Mouse (Mus musculus) frontal cortex, postnatal 10 days (tissue): ENCODE results near the gene Susd1.

Experiments
- DNase-seq, 2 experiments: peaks; one replicate each; pipeline ENCODE4 v3.0.0; 2022; ENCODE audit warnings: low spot score in 2 of 2, mixed read lengths in 1 of 2

Susd1 gene

DNA sequence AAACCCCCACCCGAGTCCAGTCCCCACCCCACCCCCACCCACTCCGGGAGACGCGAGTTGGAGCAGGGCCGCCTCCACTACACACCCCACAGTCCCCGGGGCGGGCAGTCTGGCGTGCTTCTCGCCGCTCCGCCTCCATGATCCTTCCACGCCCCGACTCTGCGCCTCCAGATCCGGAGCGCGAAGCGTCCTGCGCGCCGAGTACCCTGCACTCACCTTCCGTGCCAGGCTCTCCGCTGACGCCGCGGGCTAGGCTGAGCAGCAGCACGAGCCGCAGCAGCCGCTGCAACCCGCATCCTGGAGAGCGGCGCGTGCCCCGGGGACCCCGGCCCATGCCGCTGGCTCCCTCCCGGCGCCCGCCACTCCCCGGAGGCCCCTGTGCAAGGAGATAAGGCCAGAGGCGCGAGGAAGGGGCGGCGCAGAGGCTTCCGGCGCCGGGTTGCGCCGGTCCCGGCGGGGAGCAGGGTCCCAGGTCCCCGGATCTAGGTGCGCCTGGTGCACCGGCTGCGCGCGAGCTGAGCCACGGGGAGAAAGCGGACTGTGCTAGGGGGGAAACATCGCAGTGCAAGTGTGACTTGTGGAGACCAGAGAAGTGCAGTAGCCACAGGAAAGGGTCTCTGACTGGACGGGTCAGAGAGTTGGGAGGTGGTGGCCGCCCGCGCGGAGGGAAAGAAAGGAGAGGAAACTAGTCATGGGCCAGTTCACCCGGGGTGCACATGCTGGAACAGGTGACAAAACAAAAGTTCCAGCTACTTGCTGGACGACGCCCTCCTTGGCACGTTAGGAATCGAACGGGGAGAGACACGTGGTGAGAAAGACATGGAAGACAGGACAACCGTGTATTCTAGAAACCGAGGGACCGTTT, at the start of gene Susd1:
Gene Susd1, minus strand, starts transcription at position 644 of the 865 bp plus-strand sequence.
- peak; percentile 19 to 58 for DNase-seq

DNA sequence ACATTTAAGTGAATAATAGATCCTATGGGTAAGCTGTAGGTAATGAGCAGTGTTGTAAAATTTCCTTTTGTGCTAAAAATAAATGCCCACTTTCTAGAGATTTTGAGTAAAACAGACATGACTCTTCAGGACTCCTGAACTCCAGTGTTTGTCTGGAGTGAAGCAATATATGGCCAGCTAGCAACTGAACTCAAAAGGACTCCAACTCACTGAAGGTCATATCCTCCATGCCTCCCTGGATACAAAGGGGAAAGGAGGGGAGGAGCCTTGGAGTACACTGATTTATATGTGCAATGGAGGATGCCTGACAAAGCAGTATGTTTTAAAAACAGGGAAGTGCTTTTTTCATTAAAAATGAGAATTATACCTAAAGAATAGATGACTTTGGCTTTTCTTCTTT, 32.9 kb upstream of the Susd1 start:
- DNase-seq, result no peak

DNA sequence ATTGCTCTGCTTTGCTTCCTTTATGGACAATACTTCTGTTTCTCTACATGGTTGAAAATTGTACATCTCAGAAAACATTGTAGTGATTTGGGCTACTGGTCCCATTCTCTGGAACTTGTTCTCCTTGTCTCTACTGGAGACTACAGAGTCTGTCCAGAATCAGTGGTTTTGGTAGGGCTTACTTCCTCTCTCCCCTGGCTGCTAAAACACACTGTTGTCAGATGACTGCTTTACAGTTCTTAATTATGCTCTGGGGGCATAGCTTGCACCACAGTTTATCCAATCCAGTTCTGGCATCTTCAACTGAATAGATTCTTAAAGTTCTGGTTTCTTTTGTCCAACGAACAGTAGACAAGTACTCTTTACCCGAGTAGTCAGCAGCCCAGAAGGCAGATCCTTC, 27.0 kb upstream of the Susd1 start:
- DNase-seq, result no peak

DNA sequence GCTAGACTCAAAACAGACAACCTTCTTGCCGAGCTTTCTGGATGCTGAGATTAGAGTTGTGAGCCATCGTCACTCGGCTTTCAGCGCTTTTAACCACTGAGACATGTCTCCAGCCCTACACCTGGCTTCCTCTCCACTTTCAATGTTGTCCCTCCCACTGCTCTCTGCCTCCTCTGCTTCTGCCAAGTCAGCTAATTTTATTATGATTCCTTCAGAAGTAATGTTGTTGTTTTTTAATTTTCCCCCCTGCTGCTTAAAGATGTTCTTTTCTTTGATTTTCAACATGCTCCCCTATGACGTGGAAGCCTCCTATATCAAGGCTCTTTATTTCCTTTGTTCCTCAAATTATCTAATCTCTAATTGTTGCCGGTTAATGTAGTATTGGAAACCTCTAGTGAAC, 26.2 kb upstream of the Susd1 start:
- no peak for DNase-seq

DNA sequence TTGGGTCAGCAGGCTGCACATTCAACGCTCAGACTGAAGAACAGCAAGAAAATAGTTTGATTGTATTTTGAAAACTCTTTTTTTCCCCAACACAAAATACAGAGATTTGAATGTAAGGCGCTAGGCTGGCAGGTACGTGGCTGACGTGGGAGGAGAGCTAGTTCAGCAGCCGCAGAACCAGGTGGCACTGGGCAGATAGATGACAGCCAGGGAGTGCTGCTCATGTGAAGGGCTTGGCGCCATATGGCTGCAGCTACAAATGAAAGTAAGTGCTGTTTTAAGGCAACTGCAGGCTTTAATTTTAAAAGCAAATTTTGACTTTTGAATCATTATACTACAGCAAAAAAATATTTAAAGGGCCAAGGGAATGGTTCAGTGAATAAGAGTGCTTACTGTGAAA, 24.1 kb upstream of the Susd1 start:
- peak; percentile 25 to 39 for DNase-seq

DNA sequence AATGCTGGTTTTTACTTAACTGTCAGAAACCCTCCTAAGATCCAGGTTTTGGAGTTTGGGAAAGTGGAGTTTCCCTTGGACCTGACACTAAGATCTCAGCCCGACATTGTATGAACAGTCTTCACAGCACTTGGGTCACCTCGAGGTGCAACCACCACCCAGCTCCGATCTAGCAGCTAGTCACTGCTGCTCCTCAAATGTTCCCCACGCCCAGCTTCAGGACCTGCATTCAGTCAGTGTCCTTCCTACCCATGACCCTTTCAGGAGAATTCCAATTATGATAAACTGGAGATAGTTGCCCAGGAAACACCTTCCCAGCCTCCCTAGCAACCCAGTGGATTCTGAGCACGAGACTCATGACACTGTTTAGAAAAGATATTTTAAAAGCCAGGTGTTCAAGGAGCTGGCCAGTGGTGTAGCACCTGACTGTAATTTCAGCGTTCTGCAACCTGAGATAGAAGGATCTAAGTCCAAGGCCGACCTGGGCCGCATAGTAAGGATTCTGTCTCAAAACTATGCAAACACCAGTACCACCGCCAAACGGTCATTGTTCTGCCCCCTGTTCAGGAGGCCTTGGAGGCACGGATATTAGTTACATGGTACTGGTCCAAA, 22.8 kb upstream of the Susd1 start:
- DNase-seq, result no peak

DNA sequence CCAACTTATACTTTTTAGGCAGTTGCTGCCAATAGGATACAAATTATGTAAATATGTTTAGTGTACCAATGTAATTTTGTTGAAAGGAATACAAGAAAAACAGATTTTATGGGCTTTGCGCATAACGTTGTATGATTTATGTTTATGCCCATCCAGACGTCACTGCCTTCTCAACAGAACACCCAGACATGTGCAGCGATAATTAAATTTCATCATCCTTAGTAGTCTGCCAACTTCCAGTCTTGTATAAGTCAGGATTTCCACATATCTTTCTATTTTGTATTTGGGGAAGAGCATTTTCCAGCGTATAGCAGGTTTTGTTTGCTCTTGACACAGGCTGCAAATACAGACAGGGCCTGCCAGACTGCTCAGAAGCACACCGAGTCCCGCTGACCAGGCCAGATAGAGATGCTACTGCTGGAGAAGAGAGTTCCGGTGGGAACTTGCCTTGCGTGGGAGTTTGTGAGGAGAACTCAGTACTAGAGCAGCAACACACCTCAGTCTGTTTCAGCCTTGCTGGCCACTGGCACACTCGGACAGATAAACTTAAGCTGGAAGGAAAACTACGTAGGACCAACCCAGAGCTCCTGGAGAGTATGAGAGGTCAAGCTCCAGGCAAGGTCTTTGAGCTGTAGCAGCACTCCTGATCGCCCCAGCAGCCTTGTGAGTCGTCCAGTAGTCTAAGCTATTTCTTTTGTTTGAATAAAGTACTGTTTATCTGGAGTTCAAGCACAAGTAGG, 21.0 kb upstream of the Susd1 start:
- no peak for DNase-seq

DNA sequence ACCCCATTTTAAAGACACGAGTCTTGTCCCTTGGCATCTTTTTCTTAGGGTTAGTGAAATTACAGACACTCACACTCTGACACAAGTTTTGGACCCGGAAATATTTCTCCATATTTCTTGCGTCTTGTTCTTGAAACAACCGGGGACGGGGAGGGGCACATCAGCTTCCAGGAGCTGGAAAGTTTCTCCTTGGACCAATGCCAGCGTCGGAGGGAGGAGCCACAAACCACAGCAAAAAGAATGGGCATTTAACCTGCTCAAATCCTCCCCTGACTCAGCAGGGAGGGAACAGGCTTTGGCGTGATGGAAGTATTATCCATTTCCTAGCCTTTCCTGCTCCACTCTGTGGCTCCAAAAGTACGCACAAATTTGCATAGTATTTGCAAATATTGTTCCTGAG, 19.5 kb upstream of the Susd1 start:
- DNase-seq, result no peak

DNA sequence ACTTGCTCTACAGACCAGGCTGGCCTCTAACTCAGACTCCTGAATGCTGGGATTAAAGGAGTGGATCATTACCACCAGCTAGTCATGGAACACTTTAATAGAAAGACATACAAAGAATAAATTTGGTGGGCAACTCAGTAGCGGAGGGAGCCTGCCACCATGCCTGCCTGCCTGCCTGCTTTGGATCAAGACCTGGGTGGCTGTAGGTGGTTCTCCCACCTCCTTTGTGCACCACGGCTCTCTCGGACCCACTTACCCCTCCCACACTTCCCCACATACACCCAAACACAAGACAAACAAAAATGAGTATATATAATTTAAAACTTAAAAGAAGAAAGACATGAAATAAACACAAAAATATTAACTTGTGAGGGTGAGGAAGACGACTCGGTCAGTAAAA, 18.7 kb upstream of the Susd1 start:
- no peak for DNase-seq

DNA sequence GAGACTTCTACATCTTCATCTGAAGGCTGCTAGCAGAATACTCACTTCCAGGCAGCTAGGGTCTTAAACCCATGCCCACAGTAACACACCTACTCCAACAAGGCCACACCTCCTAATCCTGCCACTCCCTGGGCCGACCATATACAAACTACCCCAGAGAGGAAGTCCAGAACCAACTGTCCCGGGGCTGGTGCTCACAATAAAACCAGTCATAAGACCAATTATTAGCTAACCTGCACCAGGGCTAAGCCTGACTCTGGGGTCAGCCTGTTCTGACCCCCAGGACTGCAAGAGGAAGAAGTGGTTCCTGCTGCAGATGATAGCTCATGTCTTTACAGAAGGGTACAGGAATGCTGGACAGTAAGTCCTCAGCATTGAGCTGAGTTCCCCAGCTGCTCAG, 17.0 kb upstream of the Susd1 start:
- DNase-seq, result no peak

DNA sequence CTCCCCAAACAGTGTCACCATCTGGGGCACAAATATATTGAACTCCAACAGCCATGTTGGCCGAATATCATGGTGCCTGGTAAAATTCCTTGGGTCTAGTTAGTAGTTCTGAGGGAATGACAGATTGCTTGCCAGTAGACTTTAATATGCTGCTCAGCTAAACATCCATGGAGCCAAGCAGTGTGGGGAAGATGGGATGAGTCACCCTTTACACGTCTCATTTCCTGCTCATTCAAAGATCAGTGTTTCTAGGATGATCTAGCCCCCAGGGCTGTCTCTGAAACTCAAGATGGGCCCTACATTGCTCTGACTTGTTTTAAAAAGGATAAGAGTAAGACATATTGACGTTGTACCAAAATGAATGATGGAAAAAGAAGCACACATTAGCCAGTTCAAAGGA, 15.6 kb upstream of the Susd1 start:
- DNase-seq, result no peak

DNA sequence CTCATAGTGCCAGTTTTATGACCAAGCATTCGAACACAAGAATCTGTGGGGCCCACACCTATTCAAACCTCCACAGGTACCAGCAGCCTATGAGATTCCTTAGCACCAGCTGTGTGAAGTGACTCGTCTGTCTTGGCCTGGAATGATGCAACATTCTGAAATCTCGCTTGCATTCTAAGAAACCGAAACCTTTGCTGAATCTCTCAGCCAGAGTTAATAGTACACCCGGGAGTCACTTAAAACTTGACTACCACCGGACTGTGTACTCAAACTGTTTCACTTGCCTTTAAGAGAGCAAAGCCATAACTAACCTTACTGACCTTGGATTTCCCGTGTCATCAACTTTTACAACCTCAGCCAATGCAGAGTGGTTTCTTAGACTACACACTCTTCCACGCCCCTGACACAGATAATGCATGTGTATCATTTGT, 14.1 kb upstream of the Susd1 start:
- DNase-seq, result no peak

DNA sequence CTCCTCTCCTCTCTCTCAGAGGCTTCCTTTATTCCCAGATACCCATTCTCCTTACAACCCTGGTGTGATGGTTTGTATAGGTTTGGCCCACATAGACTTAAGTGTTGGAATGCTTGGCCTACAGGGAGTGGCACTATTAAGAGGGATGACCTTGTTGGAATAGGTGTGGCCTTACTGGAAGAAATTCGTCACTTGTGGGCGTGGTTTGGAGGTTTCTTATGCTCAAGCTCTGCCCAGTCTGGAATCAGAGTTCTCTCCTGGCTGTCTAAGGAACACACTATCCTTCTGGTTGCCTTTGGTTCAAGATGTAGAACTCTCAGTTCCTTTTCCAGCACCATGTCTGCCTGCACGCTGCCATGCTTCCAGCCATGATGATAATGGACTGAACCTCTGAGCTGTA, 12.5 kb upstream of the Susd1 start:
- DNase-seq, result no peak

DNA sequence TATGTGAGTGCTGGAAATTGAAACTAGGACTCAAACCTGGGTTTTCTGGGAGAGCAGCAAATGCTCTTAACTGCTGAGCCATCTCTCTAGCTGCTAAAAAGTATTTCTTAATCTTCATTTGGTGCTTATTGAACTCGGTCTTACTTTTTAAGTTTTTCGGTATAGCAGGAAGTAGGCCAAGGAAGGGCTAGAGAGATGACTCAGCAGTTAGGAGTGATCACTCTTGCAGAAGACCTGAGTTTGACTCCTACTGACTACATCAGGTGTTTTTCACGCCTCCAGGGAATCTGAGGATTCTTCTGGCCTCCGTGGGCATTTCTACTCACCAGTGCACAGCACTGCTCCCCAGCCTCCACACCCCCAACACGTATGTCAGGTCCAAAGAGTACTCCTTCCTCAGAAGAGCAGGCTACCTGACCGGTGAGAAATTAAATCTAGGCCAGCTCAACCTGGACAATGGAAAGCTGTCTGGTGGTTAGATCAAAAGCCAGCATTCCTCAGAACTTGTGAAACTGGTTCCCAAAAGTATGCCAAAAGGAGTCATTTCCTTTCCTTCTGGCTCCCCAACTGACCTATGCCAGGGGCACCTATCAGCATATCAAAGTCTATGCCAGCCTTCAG, 11.9 kb upstream of the Susd1 start:
- no peak for DNase-seq

DNA sequence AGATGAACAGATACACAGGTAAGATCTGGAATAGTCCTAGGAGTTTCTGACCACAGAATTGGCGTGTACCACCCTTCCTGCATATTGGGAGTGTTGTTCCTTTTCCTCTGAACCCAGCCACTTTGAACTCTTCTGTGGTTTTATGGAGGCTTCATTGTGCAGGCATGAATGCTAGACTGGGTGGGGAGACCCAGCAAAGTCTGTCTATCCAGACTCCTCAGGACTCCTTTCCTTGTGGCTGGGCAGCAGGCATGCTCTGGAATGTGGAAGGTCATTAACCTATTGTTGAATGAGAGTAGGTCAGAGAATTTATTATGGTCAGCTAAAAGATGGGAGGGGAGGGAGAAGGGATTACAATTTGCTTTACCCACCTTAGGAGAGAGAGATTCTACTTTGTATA, 8.9 kb upstream of the Susd1 start:
- no peak for DNase-seq

DNA sequence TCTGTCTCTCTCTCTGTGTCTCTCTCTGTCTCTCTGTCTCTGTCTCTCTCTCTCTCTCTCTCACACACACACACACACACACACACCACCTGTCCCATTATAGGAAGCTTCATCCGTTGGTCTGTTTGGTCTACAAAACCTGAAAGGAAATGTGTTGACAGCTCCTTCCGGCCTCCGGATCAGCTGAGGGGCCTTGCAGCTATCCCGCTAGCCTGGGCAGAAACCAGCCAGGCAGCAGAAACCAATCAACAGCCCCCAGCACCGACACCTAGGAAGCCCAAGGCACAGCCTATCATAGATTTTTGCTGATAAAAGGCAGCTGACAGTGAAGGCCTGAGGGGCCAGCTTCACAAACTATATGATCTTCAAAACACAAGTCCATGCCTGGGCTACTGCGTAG, 7.1 kb upstream of the Susd1 start:
- no peak for DNase-seq

DNA sequence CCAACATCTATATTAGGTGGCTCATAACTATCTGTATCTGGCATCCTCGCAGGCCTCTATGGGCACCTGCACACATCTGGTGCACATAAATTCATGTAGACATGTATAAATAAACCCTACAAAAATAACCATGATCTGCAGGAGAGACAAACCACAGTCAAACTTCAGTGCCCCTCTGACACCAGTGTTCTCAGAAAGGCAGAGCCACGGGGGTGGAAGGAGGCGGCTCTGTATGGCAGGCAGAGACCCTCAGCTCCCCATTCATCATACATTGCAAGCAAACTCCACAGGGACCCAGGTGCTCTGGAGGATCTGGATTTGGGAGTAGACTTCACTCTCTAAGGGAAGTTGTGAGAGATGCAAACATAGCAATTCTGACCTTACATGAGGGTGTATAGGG, 6.6 kb upstream of the Susd1 start:
- no peak for DNase-seq

DNA sequence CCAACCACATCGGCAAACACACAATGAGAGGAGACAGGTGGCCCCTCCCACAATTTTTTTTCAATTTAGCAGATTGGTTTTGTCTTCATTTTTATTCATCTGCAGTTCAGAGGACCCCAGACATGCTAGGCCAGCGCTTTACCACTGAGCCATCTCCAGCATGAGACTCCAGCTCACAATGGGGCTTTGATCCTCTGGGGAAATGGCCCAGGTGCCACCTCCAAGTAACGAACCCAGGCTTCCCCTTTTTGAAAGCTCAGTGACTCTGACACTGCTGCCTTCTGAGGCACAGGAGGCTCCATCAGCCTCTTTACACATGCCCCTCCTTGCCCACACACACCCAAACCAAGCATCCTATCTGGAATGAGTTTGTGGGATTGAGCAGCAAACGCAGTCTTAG, 5.7 kb upstream of the Susd1 start:
- DNase-seq, result no peak

DNA sequence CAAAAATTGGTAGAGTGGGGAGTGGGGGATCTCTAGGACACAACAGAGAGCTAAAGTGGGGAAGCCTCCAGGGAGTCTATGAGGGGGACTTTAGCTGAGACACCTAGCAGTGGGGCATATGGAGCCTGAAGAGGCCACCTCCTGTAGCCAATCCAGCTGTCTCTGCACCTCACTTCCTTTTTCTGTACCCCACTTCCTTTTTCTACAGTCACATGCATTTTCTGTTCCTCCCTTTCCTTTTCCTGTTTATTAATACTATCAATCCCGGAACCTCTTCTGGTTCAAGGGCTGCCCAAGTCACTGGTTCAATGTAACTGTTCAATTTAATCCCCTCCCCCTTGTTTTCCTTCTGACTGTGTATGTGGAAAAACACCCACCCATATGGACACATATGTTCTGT, 2.8 kb upstream of the Susd1 start:
- DNase-seq, result no peak

DNA sequence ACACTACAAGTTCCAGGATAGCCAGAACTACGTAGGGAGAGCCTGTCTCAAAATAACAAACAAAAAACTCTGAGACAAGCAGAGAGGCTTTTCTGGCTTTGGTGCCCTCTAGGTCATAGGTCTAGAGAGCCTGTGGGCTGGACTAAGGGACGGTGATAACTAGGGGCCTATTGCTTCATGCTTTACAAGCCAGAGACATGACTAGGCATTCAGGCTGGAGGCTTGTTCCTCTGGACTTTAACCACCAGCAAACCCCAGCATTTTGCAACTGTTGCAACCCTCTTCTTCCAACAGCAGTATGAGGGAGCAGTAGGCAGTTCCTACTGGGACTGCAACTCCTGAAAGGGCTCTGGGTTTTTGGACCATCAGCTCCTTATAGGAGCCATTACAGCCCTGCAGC, 1.5 kb upstream of the Susd1 start:
- no peak for DNase-seq

DNA sequence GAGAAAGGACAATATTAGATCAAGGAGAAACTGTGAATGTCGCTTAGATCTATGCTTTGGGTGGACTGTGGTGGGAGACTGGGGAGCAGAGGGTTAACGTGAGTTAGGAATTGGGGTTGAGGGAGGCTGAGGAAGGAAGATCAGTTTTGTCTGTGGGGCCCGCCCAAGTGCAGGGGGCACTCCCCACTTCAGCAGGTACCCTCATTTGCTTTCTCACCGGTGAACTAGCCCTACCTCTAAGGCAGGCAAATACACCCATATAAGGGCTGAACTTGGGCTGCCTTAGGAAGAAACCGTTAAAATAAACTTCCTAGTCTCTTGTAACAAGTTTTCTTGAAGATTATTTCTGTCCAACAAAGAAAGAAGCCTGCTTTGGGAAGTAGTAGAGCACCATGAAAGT, 608 bp upstream of the Susd1 start:
- no peak for DNase-seq

DNA sequence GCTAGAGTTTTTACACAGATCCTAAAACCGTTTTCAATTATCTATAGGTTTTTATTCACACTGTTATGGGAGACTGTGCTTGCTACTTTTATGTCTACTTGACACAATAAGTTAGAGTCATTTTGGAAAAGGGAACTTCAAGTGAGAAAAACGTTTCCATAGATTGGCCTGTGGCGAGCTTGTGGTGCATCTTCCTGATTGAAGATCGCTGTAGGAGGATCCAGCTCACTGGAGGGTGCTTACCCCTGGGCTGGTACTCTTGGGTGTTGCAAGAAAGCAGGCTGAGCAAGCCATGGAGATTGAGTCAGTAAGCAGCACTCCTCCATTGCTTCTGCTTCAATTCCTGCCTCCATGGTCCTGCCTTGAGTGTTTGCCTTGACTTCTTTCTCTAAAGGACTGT, 2.5 kb downstream of the Susd1 start:
- no peak for DNase-seq
